In the genomic region with DNA sequence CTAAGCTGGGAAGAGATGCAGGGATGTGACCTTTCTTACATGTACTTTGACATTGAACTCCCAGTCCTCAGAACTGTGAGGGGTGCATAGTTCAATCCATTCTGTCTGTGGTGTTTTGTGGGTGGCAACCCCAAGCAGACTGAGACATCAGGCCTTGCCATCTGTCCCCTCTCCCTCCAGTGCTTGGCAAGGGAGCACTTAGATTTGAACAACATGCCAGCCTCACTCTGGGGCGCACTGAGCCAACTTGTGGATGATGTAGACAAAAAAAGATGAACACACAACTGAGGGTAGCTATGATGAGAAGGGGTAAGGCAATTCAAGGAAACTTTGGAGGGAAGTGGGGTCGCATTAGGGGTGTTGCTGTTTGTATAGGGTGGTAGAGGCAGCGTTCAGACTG, we compare ENCODE assay signal across 29 mouse cellular contexts. TPM values are rescaled to one million over a fixed set of nuclear protein-coding genes. Genes with fewer than 3 reads are reported as not detected.
DNase-seq lines count a peak whose midpoint lies in the region; ATAC-seq and TF ChIP-seq lines count a peak whose summit lies in the region.
"Had no signal": no experiment of that assay in that cellular context is flagged by ENCODE, and none has a peak within 500 bp of the region (broad histone marks: within the 10 kb centered on the region; RNA-seq: fewer than 3 reads in every experiment).

No protein-coding gene starts in this region.

- no peak overlapping the region for H3K27ac ChIP-seq in forebrain, postnatal 0 days (ENCODE audit: low read depth, low read length)
- no peak overlapping the region for H3K27ac ChIP-seq in forebrain, embryonic 12.5 days
- H3K27ac ChIP-seq in layer of hippocampus, adult 2 months: peak overlapping the region; percentile 72; the same call in 1 of the 2 replicates
- no peak overlapping the region for H3K27ac ChIP-seq in kidney, embryonic 14.5 days (ENCODE audit: low read depth, low read length)
- H3K27ac ChIP-seq: heart, adult 2 months; hindbrain, embryonic 13.5 days; kidney, embryonic 15.5 days; liver, embryonic 14.5 days; macrophage; midbrain, embryonic 13.5 days; neural tube, embryonic 13.5 days; stomach, postnatal 0 days had no signal

- no peak overlapping the region for H3K9ac ChIP-seq in forebrain, postnatal 0 days
- no peak overlapping the region for H3K9ac ChIP-seq in forebrain, embryonic 12.5 days
- H3K9ac ChIP-seq in kidney, embryonic 14.5 days (ENCODE audit: low read depth, low read length): no peak overlapping the region
- H3K9ac ChIP-seq: heart, embryonic 12.5 days; hindbrain, embryonic 13.5 days; kidney, embryonic 15.5 days; liver, embryonic 14.5 days; midbrain, embryonic 13.5 days; neural tube, embryonic 13.5 days had no signal

- no peaks in the 10 kb centered on the region; the same call in 1 of the 2 replicates for H3K4me1 ChIP-seq in forebrain, postnatal 0 days (ENCODE audit: insufficient read depth)
- peaks cover 10% of the 10 kb centered on the region; the same call in 1 of the 2 replicates for H3K4me1 ChIP-seq in forebrain, embryonic 12.5 days
- H3K4me1 ChIP-seq in kidney, embryonic 14.5 days (ENCODE audit: control insufficient read depth, insufficient read depth, low read length): no peaks in the 10 kb centered on the region

- 74% methylated on average over 3 of the region's 3 CpGs for WGBS in forebrain, postnatal 0 days
- WGBS in forebrain, embryonic 12.5 days: 88% methylated on average over 3 of the region's 3 CpGs
- 87% methylated on average over 3 of the region's 3 CpGs for WGBS in kidney, embryonic 14.5 days

- H3K9me3 ChIP-seq in forebrain, postnatal 0 days (ENCODE audit: low read length): no peaks in the 10 kb centered on the region
- no peaks in the 10 kb centered on the region for H3K9me3 ChIP-seq in forebrain, embryonic 12.5 days
- H3K9me3 ChIP-seq in kidney, embryonic 14.5 days (ENCODE audit: control insufficient read depth, low read length): no peaks in the 10 kb centered on the region
- H3K9me3 ChIP-seq: heart, embryonic 12.5 days; hindbrain, embryonic 13.5 days; kidney, embryonic 15.5 days; midbrain, embryonic 13.5 days; neural tube, embryonic 13.5 days had no signal

- DNase-seq in cerebellum, postnatal 10 days: peak; percentile 66 to 80
- DNase-seq in cerebellum, adult 11-12 months: no peak
- no peak for DNase-seq in forebrain, postnatal 0 days
- DNase-seq in brain, adult 2 months (ENCODE audit: low read depth, low spot score): peak; percentile 61
- DNase-seq in layer of hippocampus, adult 2 months (ENCODE audit: low spot score in 2 of 2): peak; percentile 26 to 56
- no peak for DNase-seq in embryo, embryonic 11 days
- DNase-seq: adrenal gland, postnatal 25 days; gastrocnemius, postnatal 25 days; heart, adult 2 months; heart, postnatal 4 days; kidney, adult 11 months; kidney, postnatal 25 days; liver; lung, adult 2 months; lung, postnatal 10 days; right cerebral cortex, postnatal 4 days; thymus, adult 18-20 months; thymus, postnatal 25 days had no signal

- no peak overlapping the region for H3K4me2 ChIP-seq in forebrain, postnatal 0 days (ENCODE audit: low read depth)
- no peak overlapping the region for H3K4me2 ChIP-seq in forebrain, embryonic 12.5 days
- H3K4me2 ChIP-seq in kidney, embryonic 14.5 days (replicated peaks; ENCODE audit: low read depth, low read length): no peak overlapping the region
- H3K4me2 ChIP-seq: heart, embryonic 12.5 days; hindbrain, embryonic 13.5 days; kidney, embryonic 15.5 days; midbrain, embryonic 13.5 days; neural tube, embryonic 13.5 days had no signal

- peak; percentile 59 for ATAC-seq in forebrain, postnatal 0 days
- no peak for ATAC-seq in forebrain, embryonic 12.5 days (ENCODE audit: low FRiP score)
- ATAC-seq in kidney, embryonic 14.5 days (ENCODE audit: low FRiP score, low TSS enrichment): no peak
- ATAC-seq: CD4-positive, CD25-positive, alpha-beta regulatory T cell, adult 4 months; midbrain, embryonic 13.5 days had no signal

- no peaks in the 10 kb centered on the region for H3K36me3 ChIP-seq in forebrain, postnatal 0 days (ENCODE audit: insufficient read depth)
- H3K36me3 ChIP-seq in forebrain, embryonic 12.5 days (replicated peaks): no peaks in the 10 kb centered on the region
- H3K36me3 ChIP-seq in kidney, embryonic 14.5 days (ENCODE audit: control insufficient read depth, insufficient read depth, low read length): no peaks in the 10 kb centered on the region
- H3K36me3 ChIP-seq: heart, embryonic 12.5 days; hindbrain, embryonic 13.5 days; kidney, embryonic 15.5 days; midbrain, embryonic 13.5 days; neural tube, embryonic 13.5 days had no signal

- H3K27me3 ChIP-seq in forebrain, postnatal 0 days (ENCODE audit: insufficient read depth, low read length): no peaks in the 10 kb centered on the region
- H3K27me3 ChIP-seq in forebrain, embryonic 12.5 days: peaks cover 14% of the 10 kb centered on the region; the same call in 1 of the 2 replicates
- H3K27me3 ChIP-seq in kidney, embryonic 14.5 days (ENCODE audit: control insufficient read depth, insufficient read depth, low read length): no peaks in the 10 kb centered on the region
- H3K27me3 ChIP-seq: neural tube, embryonic 13.5 days had no signal

- no peak overlapping the region for H3K4me3 ChIP-seq in forebrain, postnatal 0 days (ENCODE audit: low read depth, low read length)
- no peak overlapping the region for H3K4me3 ChIP-seq in forebrain, embryonic 12.5 days (replicated peaks)
- H3K4me3 ChIP-seq in layer of hippocampus, adult 2 months: no peak overlapping the region
- no peak overlapping the region for H3K4me3 ChIP-seq in kidney, embryonic 14.5 days (ENCODE audit: low read length)
- H3K4me3 ChIP-seq: heart, adult 2 months; heart, embryonic 12.5 days; hindbrain, embryonic 13.5 days; kidney, embryonic 15.5 days; midbrain, embryonic 13.5 days; neural tube, embryonic 13.5 days had no signal

- TF ChIP-seq CTCF in forebrain, postnatal 0 days (IDR thresholded peaks at IDR 0.05; ENCODE audit: low read depth): no peak
- no peak for TF ChIP-seq CTCF in layer of hippocampus, adult 2 months (conservative IDR thresholded peaks at IDR 0.05)

RNA-seq across cellular contexts. Expression of a gene that starts 26.2 kb away (rescaled TPM):
- total RNA-seq in forebrain, postnatal 0 days (2014; rRNA removed): 38.3 TPM in 2 replicates
- 3.1 and 5.3 TPM in 2 replicates for polyA plus RNA-seq in forebrain, postnatal 0 days (2015; fragmentation: Nextera tagmentation; extraction: Ambion mirVana)
- polyA plus RNA-seq in forebrain, embryonic 12.5 days (2016; fragmentation: Nextera tagmentation; extraction: Ambion mirVana): 8.3 and 8.7 TPM in 2 replicates
- 10 to 100 TPM; 54.8 to 62.1 TPM for total RNA-seq in layer of hippocampus, adult 2 months (2021)
- polyA plus RNA-seq in kidney, embryonic 14.5 days (2014; fragmentation: Nextera tagmentation; extraction: Ambion mirVana): 2.8 and 3.6 TPM in 2 replicates

Comparison
In these comparisons a context has a peak if more than half of its experiments do, and no peak if none do; other contexts are left out.
1. DNase-seq: peak in cerebellum, postnatal 10 days (2 of 2), brain, adult 2 months (single experiment) and layer of hippocampus, adult 2 months (2 of 2); none in cerebellum, adult 11-12 months (single experiment), forebrain, postnatal 0 days (single experiment) and embryo, embryonic 11 days (single experiment).